Comparison of ENCODE assay signal across 19 mouse cellular contexts in the genomic region with DNA sequence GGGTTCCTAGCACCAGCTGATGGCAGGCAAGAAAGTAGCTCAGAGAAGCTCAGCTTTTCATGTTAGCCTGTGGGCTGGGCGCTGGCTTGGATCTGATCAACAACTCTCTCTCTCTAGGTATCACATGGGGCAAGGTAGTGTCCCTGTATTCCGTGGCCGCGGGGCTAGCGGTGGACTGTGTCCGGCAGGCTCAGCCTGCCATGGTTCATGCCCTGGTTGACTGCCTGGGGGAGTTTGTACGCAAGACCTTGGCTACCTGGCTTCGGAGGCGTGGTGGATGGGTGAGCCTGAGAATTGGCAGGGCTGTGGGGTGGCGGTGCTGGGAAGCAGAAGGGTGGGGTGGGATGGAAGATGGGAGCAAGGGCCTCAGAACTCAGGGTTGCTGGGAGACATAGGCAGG. TPM values are rescaled to one million over a fixed set of nuclear protein-coding genes. Genes with fewer than 3 reads are reported as not detected.
A peak's percentile ranks its signal among the peaks of the same experiment; 100 is the strongest.
DNase-seq lines count a peak whose midpoint lies in the region; ATAC-seq and TF ChIP-seq lines count a peak whose summit lies in the region.
"Had no signal": no experiment of that assay in that cellular context is flagged by ENCODE, and none has a peak within 500 bp of the region (broad histone marks: within the 10 kb centered on the region; RNA-seq: fewer than 3 reads in every experiment).

No protein-coding gene starts in this region.

- 0 out of 2 replicates have a peak, but pooled peaks cover 3% of the 10 kb centered on the region for H3K4me1 ChIP-seq in liver, embryonic 12.5 days
- peaks cover 4% of the 10 kb centered on the region; the same call in 1 of the 2 replicates for H3K4me1 ChIP-seq in liver, embryonic 11.5 days (replicated peaks; ENCODE audit: control insufficient read depth, insufficient read depth, low read length)
- no peaks in the 10 kb centered on the region; the same call in 1 of the 2 replicates for H3K4me1 ChIP-seq in intestine, postnatal 0 days (replicated peaks; ENCODE audit: control insufficient read depth, insufficient read depth, low read length)
- H3K4me1 ChIP-seq in stomach, postnatal 0 days (replicated peaks; ENCODE audit: control insufficient read depth, insufficient read depth), result no peaks in the 10 kb centered on the region
- H3K4me1 ChIP-seq: forebrain, embryonic 15.5 days; midbrain, embryonic 13.5 days; neural tube, embryonic 13.5 days had no signal

- ATAC-seq in liver, embryonic 12.5 days, result peak; percentile 27; the same call in 1 of the 2 replicates
- ATAC-seq in liver, embryonic 11.5 days (replicated peaks; ENCODE audit: low FRiP score), result no peak
- peak; percentile 11 for ATAC-seq in intestine, postnatal 0 days
- no peak for ATAC-seq in stomach, postnatal 0 days (ENCODE audit: low FRiP score, low TSS enrichment)
- ATAC-seq: forebrain, embryonic 15.5 days; hindbrain, embryonic 16.5 days; midbrain, embryonic 13.5 days had no signal

- 81% methylated on average over 10 of the region's 10 CpGs for WGBS in liver, embryonic 12.5 days (ENCODE audit: insufficient replicate concordance)
- WGBS in liver, embryonic 11.5 days, result 89% methylated on average over 10 of the region's 10 CpGs
- WGBS in intestine, postnatal 0 days, result 77% methylated on average over 10 of the region's 10 CpGs
- WGBS in stomach, postnatal 0 days, result 94% methylated on average over 10 of the region's 10 CpGs

- no peak overlapping the region for H3K9ac ChIP-seq in liver, embryonic 12.5 days
- no peak overlapping the region for H3K9ac ChIP-seq in liver, embryonic 11.5 days (ENCODE audit: low read depth, low read length)
- no peak overlapping the region for H3K9ac ChIP-seq in intestine, postnatal 0 days (ENCODE audit: low read depth, low read length)
- no peak overlapping the region for H3K9ac ChIP-seq in stomach, postnatal 0 days (ENCODE audit: low read length)
- H3K9ac ChIP-seq: forebrain, embryonic 15.5 days; limb, embryonic 13.5 days; midbrain, embryonic 13.5 days; neural tube, embryonic 13.5 days had no signal

- no peaks in the 10 kb centered on the region for H3K36me3 ChIP-seq in liver, embryonic 12.5 days
- H3K36me3 ChIP-seq in liver, embryonic 11.5 days (ENCODE audit: control insufficient read depth, insufficient read depth, low read length), result no peaks in the 10 kb centered on the region; the same call in 1 of the 2 replicates
- H3K36me3 ChIP-seq in intestine, postnatal 0 days (ENCODE audit: control insufficient read depth, insufficient read depth), result peaks cover 3% of the 10 kb centered on the region; the same call in 1 of the 2 replicates
- H3K36me3 ChIP-seq in stomach, postnatal 0 days (ENCODE audit: control insufficient read depth, insufficient read depth, low read length), result no peaks in the 10 kb centered on the region; the same call in none of the 2 replicates

- DNase-seq in liver, embryonic 11.5 days (ENCODE audit: low spot score), result no peak
- DNase-seq in kidney, postnatal 14 days, result peak; percentile 22
- no peak for DNase-seq in stomach, postnatal 0 days (ENCODE audit: low spot score)
- DNase-seq in cerebellum, adult 8-10 months, result no peak
- DNase-seq in spleen, adult 18-20 months, result no peak
- DNase-seq: adrenal gland, postnatal 14 days; cerebellum, adult 9-11 months; lung, adult 18-20 months; lung, postnatal 14 days; retina, postnatal 1 day had no signal

- H3K4me2 ChIP-seq in liver, embryonic 12.5 days, result no peak overlapping the region
- no peak overlapping the region for H3K4me2 ChIP-seq in liver, embryonic 11.5 days
- peak overlapping the region; percentile 2 for H3K4me2 ChIP-seq in intestine, postnatal 0 days (replicated peaks; ENCODE audit: low read depth)
- H3K4me2 ChIP-seq in stomach, postnatal 0 days (replicated peaks; ENCODE audit: low read depth), result no peak overlapping the region
- H3K4me2 ChIP-seq: forebrain, embryonic 15.5 days; heart, embryonic 11.5 days; limb, embryonic 13.5 days; midbrain, embryonic 13.5 days; neural tube, embryonic 13.5 days had no signal

- no peaks in the 10 kb centered on the region for H3K9me3 ChIP-seq in liver, embryonic 12.5 days (replicated peaks)
- H3K9me3 ChIP-seq in liver, embryonic 11.5 days (ENCODE audit: control insufficient read depth, low read length), result no peaks in the 10 kb centered on the region
- no peaks in the 10 kb centered on the region for H3K9me3 ChIP-seq in intestine, postnatal 0 days (ENCODE audit: control insufficient read depth)
- H3K9me3 ChIP-seq in stomach, postnatal 0 days (ENCODE audit: control insufficient read depth, low read length), result no peaks in the 10 kb centered on the region
- H3K9me3 ChIP-seq: forebrain, embryonic 15.5 days; limb, embryonic 13.5 days; midbrain, embryonic 13.5 days; neural tube, embryonic 13.5 days had no signal

- no peak for TF ChIP-seq EP300 in stomach, postnatal 0 days (optimal IDR thresholded peaks at IDR 0.05)

- no peaks in the 10 kb centered on the region for H3K27me3 ChIP-seq in liver, embryonic 12.5 days (replicated peaks)
- H3K27me3 ChIP-seq in liver, embryonic 11.5 days (replicated peaks; ENCODE audit: control insufficient read depth, insufficient read depth, low read length), result no peaks in the 10 kb centered on the region
- H3K27me3 ChIP-seq in intestine, postnatal 0 days (replicated peaks; ENCODE audit: control insufficient read depth, insufficient read depth, low read length), result no peaks in the 10 kb centered on the region
- H3K27me3 ChIP-seq in stomach, postnatal 0 days (ENCODE audit: control insufficient read depth, insufficient read depth, low read length), result no peaks in the 10 kb centered on the region
- H3K27me3 ChIP-seq: forebrain, embryonic 15.5 days; limb, embryonic 13.5 days; midbrain, embryonic 13.5 days; neural tube, embryonic 13.5 days had no signal

- TF ChIP-seq CTCF in intestine, postnatal 0 days (IDR thresholded peaks at IDR 0.05; ENCODE audit: low read depth), result no peak; the same call in 1 of the 2 replicates
- no peak for TF ChIP-seq CTCF in stomach, postnatal 0 days (IDR thresholded peaks at IDR 0.05; ENCODE audit: low read depth)

- H3K4me3 ChIP-seq in liver, embryonic 12.5 days, result no peak overlapping the region
- no peak overlapping the region for H3K4me3 ChIP-seq in liver, embryonic 11.5 days (ENCODE audit: low read depth, low read length)
- H3K4me3 ChIP-seq in intestine, postnatal 0 days (ENCODE audit: low read depth, low read length), result no peak overlapping the region; the same call in 1 of the 2 replicates
- H3K4me3 ChIP-seq in stomach, postnatal 0 days (ENCODE audit: low read depth, low read length), result no peak overlapping the region
- H3K4me3 ChIP-seq: forebrain, embryonic 15.5 days; limb, embryonic 13.5 days; midbrain, embryonic 13.5 days; neural tube, embryonic 13.5 days had no signal

- H3K27ac ChIP-seq in liver, embryonic 12.5 days, result no peak overlapping the region
- H3K27ac ChIP-seq in liver, embryonic 11.5 days (ENCODE audit: low read depth, low read length), result no peak overlapping the region
- H3K27ac ChIP-seq in intestine, postnatal 0 days (ENCODE audit: low read depth, low read length), result peak overlapping the region; percentile 81
- 0 out of 2 replicates have a peak overlapping the region, but pooled peaks have one; percentile 4 for H3K27ac ChIP-seq in stomach, postnatal 0 days (replicated peaks)
- H3K27ac ChIP-seq: forebrain, embryonic 15.5 days; kidney, postnatal 0 days; limb, embryonic 13.5 days; midbrain, embryonic 13.5 days; neural tube, embryonic 13.5 days had no signal

RNA-seq across cellular contexts. Expression of a gene that starts 8.5 kb away (rescaled TPM):
- polyA plus RNA-seq in liver, embryonic 12.5 days (2016; fragmentation: Nextera tagmentation; extraction: Ambion mirVana), result 8.7 TPM in 2 replicates
- 11.3 and 12.2 TPM in 2 replicates for polyA plus RNA-seq in liver, embryonic 11.5 days (2014; fragmentation: Nextera tagmentation; extraction: Ambion mirVana)
- 54.4 and 57.2 TPM in 2 replicates for polyA plus RNA-seq in intestine, postnatal 0 days (2015; fragmentation: Nextera tagmentation; extraction: Ambion mirVana)
- 66.9 and 69.9 TPM in 2 replicates for polyA plus RNA-seq in stomach, postnatal 0 days (2015; fragmentation: Nextera tagmentation; extraction: Ambion mirVana)

RNA-seq across cellular contexts. Expression of a gene that starts 35.5 kb away (rescaled TPM):
- 60.1 and 65.0 TPM in 2 replicates for polyA plus RNA-seq in liver, embryonic 12.5 days (2016; fragmentation: Nextera tagmentation; extraction: Ambion mirVana)
- polyA plus RNA-seq in liver, embryonic 11.5 days (2014; fragmentation: Nextera tagmentation; extraction: Ambion mirVana), result 97.7 and 102 TPM in 2 replicates
- 116 and 121 TPM in 2 replicates for polyA plus RNA-seq in intestine, postnatal 0 days (2015; fragmentation: Nextera tagmentation; extraction: Ambion mirVana)
- polyA plus RNA-seq in stomach, postnatal 0 days (2015; fragmentation: Nextera tagmentation; extraction: Ambion mirVana), result 107 and 115 TPM in 2 replicates

RNA-seq across cellular contexts. Expression of a gene that starts 57.4 kb away (rescaled TPM):
- polyA plus RNA-seq in liver, embryonic 12.5 days (2016; fragmentation: Nextera tagmentation; extraction: Ambion mirVana), result 75.0 and 87.6 TPM in 2 replicates
- polyA plus RNA-seq in liver, embryonic 11.5 days (2014; fragmentation: Nextera tagmentation; extraction: Ambion mirVana), result 86.2 and 87.6 TPM in 2 replicates
- 66.7 and 66.9 TPM in 2 replicates for polyA plus RNA-seq in intestine, postnatal 0 days (2015; fragmentation: Nextera tagmentation; extraction: Ambion mirVana)
- 61.7 and 63.0 TPM in 2 replicates for polyA plus RNA-seq in stomach, postnatal 0 days (2015; fragmentation: Nextera tagmentation; extraction: Ambion mirVana)

Comparison
In these comparisons a context has a peak if more than half of its experiments do, and no peak if none do; other contexts are left out.
1. ATAC-seq: peak in liver, embryonic 12.5 days (single experiment) and intestine, postnatal 0 days (single experiment); none in liver, embryonic 11.5 days (single experiment) and stomach, postnatal 0 days (single experiment).
2. H3K27ac ChIP-seq: peak in intestine, postnatal 0 days (single experiment) and stomach, postnatal 0 days (single experiment); none in liver, embryonic 12.5 days (single experiment) and liver, embryonic 11.5 days (single experiment).